Mouse (Mus musculus) embryo, embryonic 10 days (tissue): ENCODE measurements at regions not wholly inside any gene's neighbourhood (a gene's known extent, or its start where the extent isn't known, plus 50 kb on each side); places are given as distances from the start of the nearest gene placed in this dataset.
"Not testable (repeated sequence)": the region's sequence is repeated elsewhere in the genome, so short reads cannot be mapped to it uniquely, and the experiment has no call there.

ENCODE experiments used
- DNase-seq: peaks from one replicate; pipeline ENCODE4 v3.0.0-alpha.2; 2015; ENCODE audit warnings: low spot score

DNA sequence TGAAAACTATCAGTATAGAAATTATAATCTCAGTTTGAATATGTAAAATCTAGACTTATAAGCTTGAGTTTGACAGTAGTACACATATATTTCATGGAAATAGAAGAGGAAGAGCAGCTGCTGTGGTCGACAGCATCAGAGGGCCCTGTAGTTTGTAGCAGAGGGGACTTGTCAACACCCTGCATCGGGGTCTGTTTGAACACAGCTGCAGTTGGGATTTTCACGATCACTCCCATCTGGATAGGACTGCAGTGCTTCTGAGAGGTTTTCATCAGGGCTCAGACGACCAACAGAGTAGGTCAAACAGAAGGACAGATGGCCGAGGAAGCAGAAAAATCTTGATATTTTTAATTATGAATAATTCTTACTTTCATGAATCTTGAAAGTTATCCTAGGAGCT, 523.8 kb downstream of the Tpm3-rs7 start:
- DNase-seq = peak; percentile 11

DNA sequence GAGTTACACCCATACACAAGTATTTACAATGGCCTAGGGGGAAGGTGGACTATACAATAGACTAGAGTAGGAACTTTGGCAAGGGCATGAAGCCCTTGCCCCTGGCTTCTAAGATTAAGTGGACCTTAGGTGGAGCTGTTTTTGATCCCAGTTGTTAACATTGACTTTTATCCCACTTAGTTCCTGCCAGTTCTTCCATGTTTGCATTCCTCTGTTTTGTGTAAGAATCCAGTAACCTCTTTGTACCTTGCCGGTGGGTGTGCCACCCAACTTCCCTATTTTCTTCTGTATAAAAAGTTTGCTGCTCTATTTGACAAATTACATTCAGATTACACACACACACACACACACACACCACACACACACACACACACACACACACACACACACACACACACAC, 533.4 kb downstream of the Tpm3-rs7 start:
- DNase-seq = not testable (repeated sequence)

DNA sequence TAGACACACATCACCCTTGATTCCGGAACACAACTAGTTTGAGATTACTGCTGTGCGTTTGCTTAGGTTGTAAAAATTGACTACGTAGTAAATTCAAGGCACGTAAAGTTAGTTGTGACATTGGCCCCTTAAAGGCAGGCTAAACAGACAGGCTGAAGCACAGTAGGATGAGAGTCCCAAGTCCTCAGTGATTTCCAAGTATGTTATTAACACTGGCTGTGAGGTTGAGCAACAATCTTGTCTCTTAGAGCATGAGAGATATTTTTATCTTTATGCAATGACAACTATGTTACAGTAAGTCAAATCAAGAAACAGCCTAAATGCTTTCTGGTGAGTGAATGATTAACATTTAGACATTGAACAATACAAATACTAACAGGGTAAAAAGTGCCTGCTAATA, 538.6 kb downstream of the Tpm3-rs7 start:
- no peak for DNase-seq

- DNase-seq = no peak
These were observed 553.0 kb downstream of the Tpm3-rs7 start for GRCm38 (mm10) chr14:113867123-113868019.

- DNase-seq = no peak
These were observed 569.2 kb downstream of the Tpm3-rs7 start for GRCm38 (mm10) chr14:113883581-113883980.

GRCm38 (mm10) chr14:113886925-113887871, 572.8 kb downstream of the Tpm3-rs7 start:
- DNase-seq = no peak

DNA sequence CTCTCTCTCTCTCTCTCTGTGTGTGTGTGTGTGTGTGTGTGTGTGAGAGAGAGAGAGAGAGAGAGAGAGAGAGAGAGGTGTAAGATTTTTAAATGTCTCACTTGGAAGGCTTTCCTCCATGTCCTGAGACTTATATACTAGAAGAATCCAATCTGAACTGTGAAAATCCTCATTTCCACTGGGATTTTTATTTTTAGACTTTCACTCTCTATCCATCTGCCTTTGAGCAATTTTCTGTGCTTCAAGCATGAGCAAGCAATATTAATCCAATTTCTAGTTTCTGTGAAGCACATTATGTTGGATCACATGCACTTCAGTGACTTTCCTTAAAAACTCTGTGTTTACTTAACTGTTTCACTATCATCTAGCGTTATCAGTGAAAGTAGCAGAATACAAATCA, 616.4 kb downstream of the Tpm3-rs7 start:
- no peak for DNase-seq

- DNase-seq = no peak
These were observed 619.4 kb downstream of the Tpm3-rs7 start for GRCm38 (mm10) chr14:113933841-113934240.
